Mouse (Mus musculus) thymus, adult 2 months (tissue): ENCODE measurements around the gene Abhd8. TPM values are rescaled to one million over a fixed set of nuclear protein-coding genes. Genes with fewer than 3 reads are reported as not detected.

Source experiments
- DNase-seq: peaks from one replicate; pipeline ENCODE4 v3.0.0; 2021
- H3K27ac ChIP-seq: fragments of 200-500 bp; 2 replicates; pipeline ENCODE4 v1.5.1; 2012; ENCODE audit warnings: low read length, control low read depth; ENCODE audit not compliant: control insufficient read depth, insufficient read depth
- H3K27me3 ChIP-seq: fragments of 200-500 bp; 2 replicates; pipeline ENCODE4 v1.6.1; 2012; ENCODE audit warnings: mild to moderate bottlenecking, low read length, moderate library complexity, mixed read lengths; ENCODE audit not compliant: control insufficient read depth, insufficient read depth
- H3K36me3 ChIP-seq: fragments of 200-500 bp; 2 replicates; pipeline ENCODE4 v1.6.1; 2012; ENCODE audit warnings: mild to moderate bottlenecking, low read length, moderate library complexity; ENCODE audit not compliant: control insufficient read depth, insufficient read depth
- H3K4me1 ChIP-seq: fragments of 200-500 bp; replicated peaks from 2 replicates; pipeline ENCODE4 v1.6.1; 2012; ENCODE audit warnings: low read length; ENCODE audit not compliant: control insufficient read depth, insufficient read depth
- H3K4me3 ChIP-seq: fragments of 200-500 bp; 2 replicates; pipeline ENCODE4 v1.5.1; 2012; ENCODE audit warnings: mild to moderate bottlenecking, low read length, control low read depth, moderate library complexity; ENCODE audit not compliant: control insufficient read depth, insufficient read depth
- CTCF ChIP-seq: fragments of 200-500 bp; IDR thresholded peaks from 2 replicates; pipeline ENCODE4 v1.5.1; 2012; ENCODE audit warnings: mild to moderate bottlenecking, control low read depth, low read length, moderate library complexity, borderline replicate concordance; ENCODE audit not compliant: control insufficient read depth, poor library complexity, insufficient read depth; ENCODE audit errors: extremely low read depth
- POLR2A ChIP-seq: fragments of 200-500 bp; IDR thresholded peaks from 2 replicates; pipeline ENCODE4 v1.6.1; 2012; ENCODE audit warnings: mild to moderate bottlenecking, low read length, control low read depth, moderate library complexity; ENCODE audit not compliant: control insufficient read depth, poor library complexity, insufficient read depth; ENCODE audit errors: extremely low read depth
- WGBS: fragments of 180-500 bp; shearing (Covaris S2); methylation state at CpG from one replicate; pipeline ENCODE4 v1.1.7; 2018; 5-methylcytosine and 5-hydroxymethylcytosine counted together
- polyA plus RNA-seq: library from polyadenylated mRNA; depleted of rRNA; stranded (reverse); fragments of >200 nt; gene quantifications from 2 replicates; pipeline ENCODE4 v1.2.3, GENCODE M21; 2012; rRNA removed

The Abhd8 gene
- polyA plus RNA-seq, 1 experiment, result 282 TPM

- Histone ChIP-seq H3K36me3 (peaks cover 5% of the 10 kb centered on the region; the same call in 1 of the 2 replicates), H3K4me1 (peaks cover 13% of the 10 kb centered on the region), H3K27ac (peak overlapping the region; percentile 29; the same call in 1 of the 2 replicates), H3K27me3 (no peaks in the 10 kb centered on the region), H3K4me3 (no peak overlapping the region)
- DNase-seq, result no peak
- WGBS, result 36% methylated on average over 11 of the region's 11 CpGs
- TF ChIP-seq CTCF (no peak), POLR2A (no peak)
Measured at GRCm38 (mm10) chr8:71411535-71412273, 51.8 kb downstream of the Abhd8 start.

GRCm38 (mm10) chr8:71408231-71408630 is 55.2 kb downstream of the Abhd8 start:
- Histone ChIP-seq H3K36me3 (peaks cover 5% of the 10 kb centered on the region; the same call in 1 of the 2 replicates), H3K4me3 (no peak overlapping the region), H3K4me1 (peaks cover 24% of the 10 kb centered on the region), H3K27ac (no peak overlapping the region), H3K27me3 (no peaks in the 10 kb centered on the region)
- no peak for DNase-seq
- TF ChIP-seq CTCF (no peak), POLR2A (no peak)
- 97% methylated on average over 4 of the region's 4 CpGs for WGBS

GRCm38 (mm10) chr8:71407441-71407840 is 56.0 kb downstream of the Abhd8 start:
- 96% methylated on average over 14 of the region's 14 CpGs for WGBS
- TF ChIP-seq CTCF, result no peak
- no peak for TF ChIP-seq POLR2A
- H3K4me3 ChIP-seq, result no peak overlapping the region

More at GRCm38 (mm10) chr8:71407441-71407840, 56.0 kb downstream of the Abhd8 start:
- H3K4me1 ChIP-seq, result peaks cover 24% of the 10 kb centered on the region
- no peak for DNase-seq
- no peaks in the 10 kb centered on the region for H3K27me3 ChIP-seq
- H3K36me3 ChIP-seq, result peaks cover 5% of the 10 kb centered on the region; the same call in 1 of the 2 replicates
- no peak overlapping the region for H3K27ac ChIP-seq

Other genes starting within 250 kb of the Abhd8 start
- 82.5 and 90.7 TPM in 2 replicates for gene Myo9b, start 190.9 kb downstream of the Abhd8 start, polyA plus RNA-seq
- gene Haus8, start 190.7 kb downstream of the Abhd8 start, polyA plus RNA-seq, result 17.7 and 18.5 TPM in 2 replicates
- 133 and 156 TPM in 2 replicates for gene Use1, start 96.8 kb downstream of the Abhd8 start, polyA plus RNA-seq
- 34.9 and 36.1 TPM in 2 replicates for gene Ocel1, start 92.4 kb downstream of the Abhd8 start, polyA plus RNA-seq
- 71.2 and 71.5 TPM in 2 replicates for gene Nr2f6, start 81.7 kb downstream of the Abhd8 start, polyA plus RNA-seq
- 9.9 and 13.6 TPM in 2 replicates for gene Ushbp1, start 67.9 kb downstream of the Abhd8 start, polyA plus RNA-seq
- 219 and 225 TPM in 2 replicates for gene Babam1, start 66.8 kb downstream of the Abhd8 start, polyA plus RNA-seq
- gene Ankle1, start 57.6 kb downstream of the Abhd8 start, polyA plus RNA-seq, result 60.0 and 72.6 TPM in 2 replicates
- 119 and 125 TPM in 2 replicates for gene Mrpl34, start 1.3 kb upstream of the Abhd8 start, polyA plus RNA-seq
- 201 and 216 TPM in 2 replicates for gene Dda1, start 5.5 kb upstream of the Abhd8 start, polyA plus RNA-seq
- 34.8 and 40.7 TPM in 2 replicates for gene Ano8, start 22.3 kb upstream of the Abhd8 start, polyA plus RNA-seq
- gene Gtpbp3, start 24.4 kb upstream of the Abhd8 start, polyA plus RNA-seq, result 56.8 and 58.7 TPM in 2 replicates
- 59.2 and 62.6 TPM in 2 replicates for gene Plvap, start 48.1 kb upstream of the Abhd8 start, polyA plus RNA-seq
- gene Ccdc194, start 62.1 kb upstream of the Abhd8 start, polyA plus RNA-seq, result 0.09 and 0.11 TPM in 2 replicates
- 457 and 474 TPM in 2 replicates for gene Bst2, start 73.8 kb upstream of the Abhd8 start, polyA plus RNA-seq
- 166 and 182 TPM in 2 replicates for gene Mvb12a, start 79.3 kb upstream of the Abhd8 start, polyA plus RNA-seq
- gene Tmem221, start 95.2 kb upstream of the Abhd8 start, polyA plus RNA-seq, result 15.5 and 17.2 TPM in 2 replicates
- 0.05 and 0.06 TPM in 2 replicates for gene Nxnl1, start 102.9 kb upstream of the Abhd8 start, polyA plus RNA-seq
- 174 and 176 TPM in 2 replicates for gene Slc27a1, start 105.2 kb upstream of the Abhd8 start, polyA plus RNA-seq
- gene Pgls, start 128.5 kb upstream of the Abhd8 start, polyA plus RNA-seq, result 280 and 369 TPM in 2 replicates
- gene Fam129c, start 134.0 kb upstream of the Abhd8 start, polyA plus RNA-seq, result 23.9 and 28.4 TPM in 2 replicates
- 134 and 158 TPM in 2 replicates for gene Colgalt1, start 147.3 kb upstream of the Abhd8 start, polyA plus RNA-seq
- 1.6 and 2.0 TPM in 2 replicates for gene Unc13a, start 208.1 kb upstream of the Abhd8 start, polyA plus RNA-seq
- 68.0 and 77.5 TPM in 2 replicates for gene Jak3, start 212.6 kb upstream of the Abhd8 start, polyA plus RNA-seq
- gene Insl3, start 225.6 kb upstream of the Abhd8 start, polyA plus RNA-seq, result 42.6 and 56.8 TPM in 2 replicates
- 6.3 and 6.9 TPM in 2 replicates for gene B3gnt3, start 238.1 kb upstream of the Abhd8 start, polyA plus RNA-seq